Mouse (Mus musculus): ENCODE results near the gene Eif3b. TPM values are rescaled to one million over a fixed set of nuclear protein-coding genes. Genes with fewer than 3 reads are reported as not detected.
"Not testable (repeated sequence)": the region's sequence is repeated elsewhere in the genome, so short reads cannot be mapped to it uniquely, and the experiment has no call there.

The Eif3b gene
- total and polyA plus RNA-seq, 2 experiments from 2014 or later, result 43.8 to 63.2 TPM

DNA sequence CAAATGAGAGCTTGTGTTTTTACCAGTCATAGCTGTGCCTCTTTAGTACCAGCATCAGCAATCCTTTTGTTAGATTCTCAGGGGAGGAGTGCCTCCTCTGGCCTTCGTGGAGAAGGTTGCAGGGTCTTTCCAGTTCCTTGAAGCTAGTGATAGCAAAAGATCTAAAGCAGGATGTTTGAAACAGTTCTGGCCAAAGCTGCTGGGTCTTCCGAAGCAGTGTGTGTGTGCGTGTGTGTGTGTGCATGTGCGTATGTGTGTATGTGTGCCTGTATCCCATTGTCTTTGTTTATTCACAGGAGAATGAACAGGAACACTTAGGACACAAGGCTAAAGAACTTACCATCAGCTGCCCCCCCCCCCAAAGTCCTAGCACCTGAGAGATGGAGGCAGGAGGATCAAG lies 4.5 kb upstream of the Eif3b start:
- DNase-seq (ENCODE audit: low spot score) (no peak), ATAC-seq (no peak)
- H3K9me3 ChIP-seq (ENCODE audit: low read length), result no peaks in the 10 kb centered on the region
- H3K4me1 ChIP-seq (ENCODE audit: insufficient read depth, low read length), result no peaks in the 10 kb centered on the region
- WGBS, result 62% methylated on average over 4 of the region's 4 CpGs
- no peak for TF ChIP-seq CTCF (IDR thresholded peaks at IDR 0.05; ENCODE audit: low read depth)
- no peak overlapping the region for H3K4me2 ChIP-seq (ENCODE audit: low read depth, low read length)
- no peak overlapping the region for H3K4me3 ChIP-seq (ENCODE audit: low read length)
- H3K36me3 ChIP-seq (ENCODE audit: insufficient read depth, low read length), result no peaks in the 10 kb centered on the region
- no peak overlapping the region for H3K27ac ChIP-seq
- H3K27me3 ChIP-seq (ENCODE audit: insufficient read depth, low read length), result no peaks in the 10 kb centered on the region
- no peak overlapping the region for H3K9ac ChIP-seq (replicated peaks; ENCODE audit: low read length)

GRCm38 (mm10) chr5:140418106-140418488 lies 1.0 kb upstream of the Eif3b start:
- WGBS, result under 1% methylated on average over 12 of the region's 12 CpGs
- Histone ChIP-seq H3K9me3 (ENCODE audit: low read length) (no peaks in the 10 kb centered on the region), H3K4me1 (ENCODE audit: insufficient read depth, low read length) (peaks cover 10% of the 10 kb centered on the region), H3K27me3 (ENCODE audit: insufficient read depth, low read length) (no peaks in the 10 kb centered on the region), H3K9ac (replicated peaks; ENCODE audit: low read length) (peak overlapping the region; percentile 86), H3K4me3 (ENCODE audit: low read length) (peak overlapping the region; percentile 69), H3K36me3 (ENCODE audit: insufficient read depth, low read length) (no peaks in the 10 kb centered on the region), H3K27ac (peak overlapping the region; percentile 96), H3K4me2 (ENCODE audit: low read depth, low read length) (peak overlapping the region; percentile 92)
- DNase-seq (ENCODE audit: low spot score), result no peak
- no peak for ATAC-seq
- TF ChIP-seq CTCF (IDR thresholded peaks at IDR 0.05; ENCODE audit: low read depth), result no peak

DNA sequence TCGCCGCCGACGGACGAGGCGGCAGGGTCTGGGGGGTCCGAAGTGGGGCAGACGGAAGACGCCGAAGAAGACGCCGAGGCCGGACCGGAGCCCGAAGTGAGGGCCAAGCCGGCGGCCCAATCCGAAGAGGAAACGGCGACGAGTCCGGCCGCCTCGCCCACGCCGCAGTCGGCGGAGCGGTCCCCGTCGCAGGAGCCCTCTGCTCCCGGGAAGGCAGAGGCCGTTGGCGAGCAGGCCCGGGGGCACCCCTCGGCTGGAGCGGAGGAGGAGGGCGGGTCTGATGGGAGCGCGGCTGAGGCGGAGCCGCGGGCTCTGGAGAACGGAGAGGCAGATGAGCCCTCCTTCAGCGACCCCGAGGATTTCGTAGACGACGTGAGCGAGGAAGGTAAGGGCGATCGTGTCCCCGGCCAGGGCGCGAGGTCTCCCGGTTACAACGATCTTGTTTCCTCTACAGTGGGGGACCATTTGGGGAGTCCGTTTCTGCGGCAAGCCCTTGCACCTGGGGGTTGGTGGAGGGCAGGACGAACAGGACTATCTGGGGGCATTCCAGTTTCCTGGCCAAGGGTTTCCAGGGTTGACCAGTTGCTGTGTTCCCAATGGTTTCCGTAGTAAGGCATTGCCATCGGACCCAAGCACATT lies 433 bp downstream of the Eif3b start:
- TF ChIP-seq CTCF (IDR thresholded peaks at IDR 0.05; ENCODE audit: low read depth), result no peak
- H3K36me3 ChIP-seq (ENCODE audit: insufficient read depth, low read length), result no peaks in the 10 kb centered on the region
- ATAC-seq (peak; percentile 55), DNase-seq (ENCODE audit: low spot score) (no peak)
- peak overlapping the region; percentile 69 for H3K4me3 ChIP-seq (ENCODE audit: low read length)
- peak overlapping the region; percentile 92 for H3K4me2 ChIP-seq (ENCODE audit: low read depth, low read length)
- H3K27me3 ChIP-seq (ENCODE audit: insufficient read depth, low read length), result no peaks in the 10 kb centered on the region
- under 1% methylated on average over 61 of the region's 62 CpGs for WGBS
- H3K9ac ChIP-seq (replicated peaks; ENCODE audit: low read length), result peak overlapping the region; percentile 86
- peaks cover 10% of the 10 kb centered on the region for H3K4me1 ChIP-seq (ENCODE audit: insufficient read depth, low read length)
- no peaks in the 10 kb centered on the region for H3K9me3 ChIP-seq (ENCODE audit: low read length)
- H3K27ac ChIP-seq, result peak overlapping the region; percentile 96

GRCm38 (mm10) chr5:140420616-140421015 lies 1.5 kb downstream of the Eif3b start:
- H3K9me3 ChIP-seq (ENCODE audit: low read length), result no peaks in the 10 kb centered on the region
- no peak for TF ChIP-seq CTCF (IDR thresholded peaks at IDR 0.05; ENCODE audit: low read depth)
- peaks cover 10% of the 10 kb centered on the region for H3K4me1 ChIP-seq (ENCODE audit: insufficient read depth, low read length)
- 77% methylated on average over 4 of the region's 4 CpGs for WGBS
- no peaks in the 10 kb centered on the region for H3K36me3 ChIP-seq (ENCODE audit: insufficient read depth, low read length)
- peak overlapping the region; percentile 86; the same call in 1 of the 2 replicates for H3K9ac ChIP-seq (replicated peaks; ENCODE audit: low read length)
- no peaks in the 10 kb centered on the region for H3K27me3 ChIP-seq (ENCODE audit: insufficient read depth, low read length)
- peak overlapping the region; percentile 92 for H3K4me2 ChIP-seq (ENCODE audit: low read depth, low read length)
- DNase-seq (ENCODE audit: low spot score), result no peak
- ATAC-seq, result no peak
- peak overlapping the region; percentile 69 for H3K4me3 ChIP-seq (ENCODE audit: low read length)
- no peak overlapping the region for H3K27ac ChIP-seq

DNA sequence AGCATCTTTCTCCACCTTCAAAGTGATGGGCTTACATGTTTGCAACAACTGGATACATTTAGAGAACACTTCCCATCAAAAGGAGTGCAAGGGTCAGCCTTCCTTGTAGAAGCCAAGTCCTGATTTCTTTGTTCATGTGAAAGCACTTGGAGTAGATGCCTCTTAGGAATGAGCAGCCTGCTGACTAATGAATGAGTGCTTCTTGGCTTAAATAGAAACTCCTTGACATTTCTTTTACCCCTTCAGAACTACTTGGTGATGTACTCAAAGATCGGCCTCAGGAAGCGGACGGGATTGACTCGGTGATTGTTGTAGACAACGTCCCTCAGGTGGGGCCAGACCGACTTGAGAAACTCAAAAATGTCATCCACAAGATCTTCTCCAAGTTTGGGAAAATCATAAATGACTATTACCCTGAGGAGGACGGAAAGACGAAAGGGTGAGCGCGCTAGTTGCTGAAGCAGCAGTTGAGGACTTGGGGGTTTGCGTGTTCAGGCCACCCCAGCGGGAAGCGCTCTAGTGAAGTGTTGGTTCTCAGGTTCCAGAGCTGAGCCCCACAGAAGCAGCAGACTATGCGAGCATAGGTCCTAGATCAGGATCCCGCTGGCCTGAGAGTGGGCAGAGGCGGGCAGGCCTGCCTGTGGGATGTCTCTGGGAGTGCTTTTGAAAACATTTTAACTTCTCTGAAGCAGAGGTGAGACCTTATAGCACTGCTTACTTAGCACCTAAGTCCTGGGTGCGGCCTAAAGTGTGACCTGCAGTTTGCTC lies 6.1 kb downstream of the Eif3b start:
- Histone ChIP-seq H3K4me3 (ENCODE audit: low read length) (no peak overlapping the region), H3K27me3 (ENCODE audit: insufficient read depth, low read length) (no peaks in the 10 kb centered on the region), H3K4me2 (ENCODE audit: low read depth, low read length) (no peak overlapping the region), H3K36me3 (ENCODE audit: insufficient read depth, low read length) (peaks cover 37% of the 10 kb centered on the region), H3K9me3 (ENCODE audit: low read length) (no peaks in the 10 kb centered on the region), H3K9ac (replicated peaks; ENCODE audit: low read length) (no peak overlapping the region), H3K27ac (no peak overlapping the region), H3K4me1 (ENCODE audit: insufficient read depth, low read length) (peaks cover 7% of the 10 kb centered on the region)
- WGBS, result 93% methylated on average over 17 of the region's 17 CpGs
- DNase-seq (ENCODE audit: low spot score) (no peak), ATAC-seq (no peak)
- no peak for TF ChIP-seq CTCF (IDR thresholded peaks at IDR 0.05; ENCODE audit: low read depth)

GRCm38 (mm10) chr5:140439117-140439516 lies 20.0 kb downstream of the Eif3b start:
- not testable (repeated sequence) for H3K9ac ChIP-seq (replicated peaks; ENCODE audit: low read length); H3K4me3 ChIP-seq (ENCODE audit: low read length); ATAC-seq; H3K27ac ChIP-seq; H3K9me3 ChIP-seq (ENCODE audit: low read length); DNase-seq (ENCODE audit: low spot score); H3K27me3 ChIP-seq (ENCODE audit: insufficient read depth, low read length); H3K4me2 ChIP-seq (ENCODE audit: low read depth, low read length); H3K4me1 ChIP-seq (ENCODE audit: insufficient read depth, low read length)
- peaks cover 75% of the 10 kb centered on the region for H3K36me3 ChIP-seq (ENCODE audit: insufficient read depth, low read length)
- TF ChIP-seq CTCF (IDR thresholded peaks at IDR 0.05; ENCODE audit: low read depth), result peak; percentile 52
- 92% methylated on average over 2 of the region's 6 CpGs for WGBS

DNA sequence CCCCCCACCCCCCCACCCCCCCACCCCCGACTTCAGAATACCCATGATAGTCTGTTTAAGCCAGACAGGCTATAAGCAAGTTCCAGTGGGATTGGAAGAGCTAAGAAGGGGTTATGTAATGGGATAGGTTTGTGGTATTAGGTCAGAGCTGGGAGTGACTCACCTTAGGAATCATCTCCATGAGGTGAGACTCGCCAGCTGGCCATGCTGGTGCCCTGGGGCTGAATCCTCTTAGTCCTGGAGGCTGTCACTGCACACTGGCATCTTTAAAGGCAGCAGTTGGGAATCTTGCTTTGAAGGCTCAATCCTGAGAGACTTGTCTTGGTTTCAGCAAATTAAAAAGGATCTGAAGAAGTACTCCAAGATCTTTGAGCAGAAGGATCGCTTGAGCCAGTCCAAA lies 22.3 kb downstream of the Eif3b start:
- Histone ChIP-seq H3K4me3 (ENCODE audit: low read length) (no peak overlapping the region), H3K4me2 (ENCODE audit: low read depth, low read length) (no peak overlapping the region), H3K27ac (no peak overlapping the region), H3K9me3 (ENCODE audit: low read length) (no peaks in the 10 kb centered on the region), H3K27me3 (ENCODE audit: insufficient read depth, low read length) (no peaks in the 10 kb centered on the region), H3K4me1 (ENCODE audit: insufficient read depth, low read length) (no peaks in the 10 kb centered on the region), H3K36me3 (ENCODE audit: insufficient read depth, low read length) (peaks cover 60% of the 10 kb centered on the region), H3K9ac (replicated peaks; ENCODE audit: low read length) (no peak overlapping the region)
- DNase-seq (ENCODE audit: low spot score) (no peak), ATAC-seq (no peak)
- whole genome bisulfite sequencing, result 93% methylated on average over 2 of the region's 3 CpGs
- no peak for TF ChIP-seq CTCF (IDR thresholded peaks at IDR 0.05; ENCODE audit: low read depth)
